Mouse (Mus musculus): Measurements from ENCODE around the gene Gm20458. TPM values are rescaled to one million over a fixed set of nuclear protein-coding genes. Genes with fewer than 3 reads are reported as not detected.

Gm20458 gene
- total RNA-seq, 2 experiments from 2014 or later: 0.62 to 2.6 TPM

- intact Hi-C loops (cut with DNase I; ENCODE audit: low total_unique reads): no loop called here
Measured at GRCm38 (mm10) chr2:164432541-164433191, 28.1 kb upstream of the Gm20458 start.

GRCm38 (mm10) chr2:164433278-164433895 is 27.4 kb upstream of the Gm20458 start:
- DNase-seq: no peak
- intact Hi-C loops (cut with DNase I; ENCODE audit: low total_unique reads): no loop called here

More at GRCm38 (mm10) chr2:164432541-164433191, 28.1 kb upstream of the Gm20458 start:
- peak; percentile 50 for DNase-seq

GRCm38 (mm10) chr2:164434681-164435080 is 26.1 kb upstream of the Gm20458 start:
- intact Hi-C loops (cut with DNase I; ENCODE audit: low total_unique reads): no loop called here
- DNase-seq: no peak

GRCm38 (mm10) chr2:164435216-164436090 is 25.3 kb upstream of the Gm20458 start:
- no peak for DNase-seq
- intact Hi-C loops (cut with DNase I; ENCODE audit: low total_unique reads): no loop called here

- no peak for DNase-seq
- intact Hi-C loops (cut with DNase I; ENCODE audit: low total_unique reads): no loop called here
Measured at GRCm38 (mm10) chr2:164436215-164436913, 24.4 kb upstream of the Gm20458 start.

- intact Hi-C loops (cut with DNase I; ENCODE audit: low total_unique reads): no loop called here
- peak; percentile 44 for DNase-seq
Measured at GRCm38 (mm10) chr2:164436961-164437360, 23.8 kb upstream of the Gm20458 start.

GRCm38 (mm10) chr2:164437710-164438109 is 23.1 kb upstream of the Gm20458 start:
- intact Hi-C loops (cut with DNase I; ENCODE audit: low total_unique reads): no loop called here
- no peak for DNase-seq

- DNase-seq: no peak
- intact Hi-C loops (cut with DNase I; ENCODE audit: low total_unique reads): no loop called here
Measured at GRCm38 (mm10) chr2:164438257-164438656, 22.5 kb upstream of the Gm20458 start.

GRCm38 (mm10) chr2:164439001-164439421 is 21.8 kb upstream of the Gm20458 start:
- no peak for DNase-seq
- intact Hi-C loops (cut with DNase I; ENCODE audit: low total_unique reads): no loop called here

- no peak for DNase-seq
- intact Hi-C loops (cut with DNase I; ENCODE audit: low total_unique reads): no loop called here
Measured at GRCm38 (mm10) chr2:164440314-164440713, 20.5 kb upstream of the Gm20458 start.

GRCm38 (mm10) chr2:164441155-164441554 is 19.6 kb upstream of the Gm20458 start:
- peak; percentile 37 for DNase-seq
- intact Hi-C loops (cut with DNase I; ENCODE audit: low total_unique reads): no loop called here

- intact Hi-C loops (cut with DNase I; ENCODE audit: low total_unique reads): no loop called here
Measured at GRCm38 (mm10) chr2:164441731-164442130, 19.0 kb upstream of the Gm20458 start.

GRCm38 (mm10) chr2:164442315-164443050 is 18.3 kb upstream of the Gm20458 start:
- intact Hi-C loops (cut with DNase I; ENCODE audit: low total_unique reads): no loop called here
- peak; percentile 63 for DNase-seq

More at GRCm38 (mm10) chr2:164441731-164442130, 19.0 kb upstream of the Gm20458 start:
- no peak for DNase-seq

GRCm38 (mm10) chr2:164443051-164443437 is 17.7 kb upstream of the Gm20458 start:
- DNase-seq: peak; percentile 87
- intact Hi-C loops (cut with DNase I; ENCODE audit: low total_unique reads): no loop called here

- intact Hi-C loops (cut with DNase I; ENCODE audit: low total_unique reads): no loop called here
- DNase-seq: no peak
Measured at GRCm38 (mm10) chr2:164443460-164444000, 17.2 kb upstream of the Gm20458 start, which contains the start of gene Sdc4. Sdc4 (minus strand) TSS chr2:164443887.

GRCm38 (mm10) chr2:164444701-164445100 is 16.1 kb upstream of the Gm20458 start:
- intact Hi-C loops (cut with DNase I; ENCODE audit: low total_unique reads): no loop called here
- no peak for DNase-seq

GRCm38 (mm10) chr2:164445399-164446085 is 15.2 kb upstream of the Gm20458 start:
- no peak for DNase-seq
- intact Hi-C loops (cut with DNase I; ENCODE audit: low total_unique reads): no loop called here

- intact Hi-C loops (cut with DNase I; ENCODE audit: low total_unique reads): no loop called here
- no peak for DNase-seq
Measured at GRCm38 (mm10) chr2:164446086-164446469, 14.7 kb upstream of the Gm20458 start.

Measured in gastrocnemius, postnatal 14 days (tissue).